Comparison of ENCODE assay signal across 16 mouse cellular contexts in genomic region chr1:40179493-40179892, GRCm38 (mm10). TPM values are rescaled to one million over a fixed set of nuclear protein-coding genes. Genes with fewer than 3 reads are reported as not detected.
DNase-seq lines count a peak whose midpoint lies in the region; ATAC-seq and TF ChIP-seq lines count a peak whose summit lies in the region.
"Had no signal": no experiment of that assay in that cellular context is flagged by ENCODE, and none has a peak within 500 bp of the region (broad histone marks: within the 10 kb centered on the region; RNA-seq: fewer than 3 reads in every experiment).

No protein-coding gene starts in this region.

- TF ChIP-seq CTCF in hindbrain, postnatal 0 days (IDR thresholded peaks at IDR 0.05; ENCODE audit: low read depth) = no peak

- no peak overlapping the region for H3K4me3 ChIP-seq in limb, embryonic 15.5 days
- no peak overlapping the region for H3K4me3 ChIP-seq in limb, embryonic 10.5 days
- H3K4me3 ChIP-seq in embryonic facial prominence, embryonic 14.5 days (ENCODE audit: low read depth, low read length) = no peak overlapping the region
- no peak overlapping the region for H3K4me3 ChIP-seq in heart, embryonic 11.5 days (ENCODE audit: low read depth, low read length)
- no peak overlapping the region for H3K4me3 ChIP-seq in hindbrain, postnatal 0 days (ENCODE audit: low read length)
- H3K4me3 ChIP-seq: forebrain, embryonic 12.5 days; hindbrain, embryonic 10.5 days; megakaryocyte, embryonic 14.5 days; stomach, embryonic 15.5 days had no signal

- H3K27me3 ChIP-seq in limb, embryonic 15.5 days = no peaks in the 10 kb centered on the region
- H3K27me3 ChIP-seq in limb, embryonic 10.5 days (ENCODE audit: low read depth, poor library complexity, severe bottlenecking) = no peaks in the 10 kb centered on the region
- H3K27me3 ChIP-seq in embryonic facial prominence, embryonic 14.5 days (replicated peaks; ENCODE audit: control insufficient read depth, insufficient read depth, low read length) = no peaks in the 10 kb centered on the region
- H3K27me3 ChIP-seq in heart, embryonic 11.5 days (ENCODE audit: control insufficient read depth, insufficient read depth, low read length) = no peaks in the 10 kb centered on the region
- no peaks in the 10 kb centered on the region for H3K27me3 ChIP-seq in hindbrain, postnatal 0 days (ENCODE audit: insufficient read depth, low read length)
- H3K27me3 ChIP-seq: forebrain, embryonic 12.5 days; megakaryocyte, embryonic 14.5 days; stomach, embryonic 15.5 days had no signal

- no peak overlapping the region for H3K4me2 ChIP-seq in limb, embryonic 15.5 days
- no peak overlapping the region for H3K4me2 ChIP-seq in embryonic facial prominence, embryonic 14.5 days (ENCODE audit: low read depth, low read length)
- H3K4me2 ChIP-seq in heart, embryonic 11.5 days = no peak overlapping the region
- H3K4me2 ChIP-seq in hindbrain, postnatal 0 days (ENCODE audit: low read depth, low read length) = no peak overlapping the region
- H3K4me2 ChIP-seq: forebrain, embryonic 12.5 days; lung, embryonic 14.5 days; stomach, embryonic 15.5 days had no signal

- H3K4me1 ChIP-seq in limb, embryonic 15.5 days = 0 out of 2 replicates have a peak, but pooled peaks cover 4% of the 10 kb centered on the region
- no peaks in the 10 kb centered on the region for H3K4me1 ChIP-seq in limb, embryonic 10.5 days
- peaks cover 6% of the 10 kb centered on the region; the same call in 1 of the 2 replicates for H3K4me1 ChIP-seq in embryonic facial prominence, embryonic 14.5 days (ENCODE audit: control insufficient read depth, insufficient read depth, low read length)
- peaks cover 12% of the 10 kb centered on the region for H3K4me1 ChIP-seq in heart, embryonic 11.5 days (ENCODE audit: control insufficient read depth, insufficient read depth, low read length)
- H3K4me1 ChIP-seq in hindbrain, postnatal 0 days (ENCODE audit: insufficient read depth, low read length) = no peaks in the 10 kb centered on the region
- H3K4me1 ChIP-seq: forebrain, embryonic 12.5 days; hindbrain, embryonic 10.5 days; stomach, embryonic 15.5 days had no signal

- no peak for ATAC-seq in limb, embryonic 15.5 days (ENCODE audit: insufficient number of reproducible peaks, low FRiP score, low TSS enrichment, low read depth)
- ATAC-seq in embryonic facial prominence, embryonic 14.5 days (ENCODE audit: low read depth) = no peak
- peak; percentile 67 for ATAC-seq in heart, embryonic 11.5 days (replicated peaks; ENCODE audit: insufficient number of reproducible peaks, low FRiP score, low TSS enrichment)
- ATAC-seq in inflammation-experienced regulatory T-cells, adult 6 months = no peak
- no peak for ATAC-seq in hindbrain, postnatal 0 days

- no peaks in the 10 kb centered on the region for H3K36me3 ChIP-seq in limb, embryonic 15.5 days
- no peaks in the 10 kb centered on the region for H3K36me3 ChIP-seq in limb, embryonic 10.5 days
- H3K36me3 ChIP-seq in embryonic facial prominence, embryonic 14.5 days (ENCODE audit: control insufficient read depth, insufficient read depth, low read length) = no peaks in the 10 kb centered on the region
- no peaks in the 10 kb centered on the region for H3K36me3 ChIP-seq in heart, embryonic 11.5 days (ENCODE audit: control insufficient read depth, insufficient read depth, low read length)
- H3K36me3 ChIP-seq in hindbrain, postnatal 0 days (ENCODE audit: insufficient read depth, low read length) = no peaks in the 10 kb centered on the region
- H3K36me3 ChIP-seq: forebrain, embryonic 12.5 days; hindbrain, embryonic 10.5 days; stomach, embryonic 15.5 days had no signal

- peak overlapping the region; percentile 33; the same call in 1 of the 2 replicates for H3K27ac ChIP-seq in limb, embryonic 15.5 days
- H3K27ac ChIP-seq in limb, embryonic 10.5 days = no peak overlapping the region
- peak overlapping the region; percentile 21; the same call in 1 of the 2 replicates for H3K27ac ChIP-seq in embryonic facial prominence, embryonic 14.5 days (replicated peaks; ENCODE audit: low read depth, low read length)
- H3K27ac ChIP-seq in heart, embryonic 11.5 days (ENCODE audit: low read depth, low read length) = peak overlapping the region; percentile 62
- H3K27ac ChIP-seq in hindbrain, postnatal 0 days = no peak overlapping the region
- H3K27ac ChIP-seq: forebrain, embryonic 12.5 days; hindbrain, embryonic 10.5 days; stomach, embryonic 15.5 days had no signal

- 59% methylated on average over 1 of the region's 1 CpGs for WGBS in limb, embryonic 15.5 days
- 77% methylated on average over 1 of the region's 1 CpGs for WGBS in limb, embryonic 10.5 days
- WGBS in embryonic facial prominence, embryonic 14.5 days = 61% methylated on average over 1 of the region's 1 CpGs
- whole genome bisulfite sequencing in heart, embryonic 11.5 days (ENCODE audit: insufficient replicate concordance) = 33% methylated on average over 1 of the region's 1 CpGs
- 81% methylated on average over 1 of the region's 1 CpGs for WGBS in hindbrain, postnatal 0 days

- H3K9me3 ChIP-seq in limb, embryonic 15.5 days = no peaks in the 10 kb centered on the region
- H3K9me3 ChIP-seq in limb, embryonic 10.5 days (replicated peaks) = no peaks in the 10 kb centered on the region
- H3K9me3 ChIP-seq in embryonic facial prominence, embryonic 14.5 days (ENCODE audit: control insufficient read depth, low read length) = 0 out of 2 replicates have a peak, but pooled peaks cover 12% of the 10 kb centered on the region
- no peaks in the 10 kb centered on the region for H3K9me3 ChIP-seq in heart, embryonic 11.5 days (replicated peaks; ENCODE audit: control insufficient read depth, low read length)
- no peaks in the 10 kb centered on the region for H3K9me3 ChIP-seq in hindbrain, postnatal 0 days (ENCODE audit: low read length)
- H3K9me3 ChIP-seq: forebrain, embryonic 12.5 days; hindbrain, embryonic 10.5 days; stomach, embryonic 15.5 days had no signal

- no peak overlapping the region for H3K9ac ChIP-seq in limb, embryonic 15.5 days
- no peak overlapping the region for H3K9ac ChIP-seq in embryonic facial prominence, embryonic 14.5 days (ENCODE audit: low read depth, low read length)
- no peak overlapping the region for H3K9ac ChIP-seq in heart, embryonic 11.5 days (ENCODE audit: low read depth, low read length)
- no peak overlapping the region for H3K9ac ChIP-seq in hindbrain, postnatal 0 days (replicated peaks; ENCODE audit: low read length)
- H3K9ac ChIP-seq: forebrain, embryonic 12.5 days; lung, embryonic 14.5 days; stomach, embryonic 15.5 days had no signal

- DNase-seq in limb, embryonic 10.5 days (ENCODE audit: low spot score) = no peak
- peak; percentile 6 for DNase-seq in embryonic facial prominence, embryonic 14.5 days (ENCODE audit: low spot score)
- DNase-seq in skeletal muscle tissue, adult 2 months (ENCODE audit: low read depth, low spot score) = peak; percentile 48
- no peak for DNase-seq in hindbrain, postnatal 0 days (ENCODE audit: low spot score)
- DNase-seq: cerebellum, adult 9-10 months; kidney, adult 8-10 months; layer of hippocampus, adult 9-11 months; thymus, postnatal 36 days had no signal

RNA-seq across cellular contexts. Expression of gene Il1r1, which starts 45.4 kb away (rescaled TPM):
- 10.4 and 10.6 TPM in 2 replicates for polyA plus RNA-seq in limb, embryonic 15.5 days (2015; fragmentation: Nextera tagmentation; extraction: Ambion mirVana)
- 0.51 and 0.60 TPM in 2 replicates for polyA plus RNA-seq in limb, embryonic 10.5 days (2016; fragmentation: Nextera tagmentation; extraction: Ambion mirVana)
- 9.3 and 9.6 TPM in 2 replicates for polyA plus RNA-seq in embryonic facial prominence, embryonic 14.5 days (2014; fragmentation: Nextera tagmentation; extraction: Ambion mirVana)
- 7.9 and 9.8 TPM in 2 replicates for polyA plus RNA-seq in heart, embryonic 11.5 days (2014; fragmentation: Nextera tagmentation; extraction: Ambion mirVana)
- polyA plus RNA-seq in inflammation-experienced regulatory T-cells, adult 6 months (2017; shearing (Covaris generic)) = 1 to 10 TPM in 1 of 3 experiments, under 1 TPM in 2; 0.63 to 3.1 (median 0.67) TPM
- total RNA-seq in hindbrain, postnatal 0 days (2014; rRNA removed) = 0.47 and 0.78 TPM in 2 replicates
- polyA plus RNA-seq in hindbrain, postnatal 0 days (2015; fragmentation: Nextera tagmentation; extraction: Ambion mirVana) = 0.63 and 0.74 TPM in 2 replicates

Comparison
In these comparisons a context has a peak if more than half of its experiments do, and no peak if none do; other contexts are left out.
1. H3K27ac ChIP-seq: peak in limb, embryonic 15.5 days (single experiment), embryonic facial prominence, embryonic 14.5 days (single experiment) and heart, embryonic 11.5 days (single experiment); none in limb, embryonic 10.5 days (single experiment) and hindbrain, postnatal 0 days (single experiment).
2. DNase-seq: peak in embryonic facial prominence, embryonic 14.5 days (single experiment) and skeletal muscle tissue, adult 2 months (single experiment); none in limb, embryonic 10.5 days (single experiment) and hindbrain, postnatal 0 days (single experiment).